Mouse (Mus musculus): Measurements from ENCODE around the gene Plbd2. TPM values are rescaled to one million over a fixed set of nuclear protein-coding genes. Genes with fewer than 3 reads are reported as not detected.

Plbd2 gene
- polyA plus RNA-seq, 1 experiment from 2014 or later: 33.9 TPM

GRCm38 (mm10) chr5:120476296-120476695 lies 27.1 kb downstream of the Plbd2 start, which contains the start of gene Sds:
Gene Sds, plus strand, starts transcription at chr5:120476526.
- DNase-seq (ENCODE audit: low spot score): no peak

GRCm38 (mm10) chr5:120475861-120476260 lies 27.6 kb downstream of the Plbd2 start:
- DNase-seq (ENCODE audit: low spot score): no peak

- no peak for DNase-seq (ENCODE audit: low spot score)
Observed at GRCm38 (mm10) chr5:120473361-120473760, 30.1 kb downstream of the Plbd2 start.

DNA sequence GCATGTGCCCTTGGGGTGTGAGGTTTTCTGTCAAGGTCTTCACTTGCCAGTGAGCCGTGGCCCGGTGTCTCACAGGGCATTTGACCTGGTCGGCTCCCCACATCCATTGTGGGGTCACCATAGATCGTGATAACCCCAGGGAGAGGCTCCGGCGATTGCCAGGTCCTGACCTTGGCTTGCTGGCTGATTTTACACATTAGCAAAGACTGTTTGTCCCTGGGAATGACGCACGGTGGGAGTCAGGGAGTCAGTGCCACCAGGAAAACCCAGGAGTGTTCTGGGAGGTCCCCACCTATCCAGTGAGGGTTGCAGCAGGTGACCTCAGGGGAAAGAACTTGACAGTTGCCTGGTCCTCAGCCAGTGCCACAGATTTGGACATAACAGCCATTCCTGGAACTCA lies 30.7 kb downstream of the Plbd2 start, which contains the start of gene Sdsl:
Sdsl (minus strand) TSS at position 41 of the 400 bp plus-strand sequence.
- DNase-seq (ENCODE audit: low spot score): no peak

DNA sequence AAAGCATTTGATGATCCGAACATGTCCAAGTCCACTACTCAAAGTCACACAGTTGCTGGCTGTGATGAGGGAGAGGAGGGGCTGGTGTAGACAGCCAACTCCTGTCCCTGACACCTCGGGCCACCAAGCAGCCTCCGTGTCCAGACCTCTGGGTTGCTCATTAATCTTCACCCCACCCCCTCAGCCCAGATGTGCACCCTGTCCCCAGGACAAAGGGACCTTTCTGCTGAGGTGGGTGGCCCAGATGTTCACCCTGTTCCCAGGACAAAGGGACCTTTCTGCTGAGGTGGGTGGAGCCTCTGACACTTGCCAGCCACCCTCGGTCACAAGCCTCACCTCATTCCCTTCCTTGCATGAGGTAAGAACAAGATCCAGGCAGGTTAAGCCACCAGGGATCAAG lies 31.9 kb downstream of the Plbd2 start:
- DNase-seq (ENCODE audit: low spot score): no peak

DNA sequence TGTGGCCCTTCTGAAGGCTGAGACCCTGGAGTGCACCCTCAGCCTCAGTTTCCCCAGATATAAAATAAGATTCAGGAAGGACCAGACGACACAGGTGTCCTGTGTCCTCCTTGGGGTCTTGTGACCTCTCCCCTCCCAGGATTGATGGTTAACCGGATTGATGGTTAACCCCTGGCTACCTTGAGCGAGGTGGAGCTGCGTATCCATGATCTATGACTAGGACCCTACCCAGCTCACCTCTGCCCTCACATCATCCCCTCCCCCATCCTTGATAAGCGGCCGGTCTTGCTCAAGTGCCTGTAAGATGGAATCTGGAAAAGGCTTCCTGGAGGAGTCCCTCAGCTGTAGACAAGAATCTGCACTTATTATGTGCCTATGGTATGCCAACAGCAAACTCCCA lies 34.6 kb downstream of the Plbd2 start:
- DNase-seq (ENCODE audit: low spot score): no peak

DNA sequence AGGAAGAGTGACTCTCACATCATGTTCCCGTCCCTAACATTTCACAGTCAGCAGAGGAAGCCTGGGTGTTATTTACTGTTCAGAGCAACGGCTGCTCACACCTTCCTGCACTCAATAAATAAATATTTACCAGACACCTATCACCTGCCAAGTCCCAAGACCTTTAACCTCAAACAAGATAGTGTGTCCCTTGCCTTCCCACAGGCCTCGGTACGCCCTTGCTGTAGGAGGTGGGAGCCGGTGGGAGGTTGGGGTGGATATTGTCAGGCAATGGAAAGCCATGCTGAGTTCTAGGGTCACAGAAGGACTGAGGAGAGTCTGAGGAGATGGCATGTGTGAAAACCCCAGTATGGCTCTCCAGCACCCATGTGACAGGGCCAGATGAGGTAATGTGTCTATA lies 35.1 kb downstream of the Plbd2 start:
- DNase-seq (ENCODE audit: low spot score): no peak

GRCm38 (mm10) chr5:120467026-120467425 lies 36.4 kb downstream of the Plbd2 start:
- DNase-seq (ENCODE audit: low spot score): no peak

DNA sequence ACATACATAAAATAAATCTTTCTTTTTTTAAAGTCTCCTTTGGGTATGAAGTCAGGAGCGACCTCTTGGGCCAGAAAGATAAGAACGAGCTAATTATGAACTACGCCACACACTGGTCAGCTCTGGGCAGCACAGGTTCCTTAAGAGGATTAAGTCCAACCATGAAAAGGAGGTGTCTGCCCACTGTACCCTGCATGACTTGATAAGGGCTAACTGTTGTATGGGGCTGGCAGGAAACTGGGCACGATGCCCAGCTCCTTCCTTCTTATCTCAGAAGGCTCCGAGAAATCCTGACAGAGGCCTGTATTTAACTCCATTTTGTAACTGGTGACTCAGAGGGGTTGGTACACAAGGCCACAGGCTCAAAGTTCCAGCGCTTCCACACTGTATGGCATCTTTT lies 37.6 kb downstream of the Plbd2 start:
- DNase-seq (ENCODE audit: low spot score): no peak

- DNase-seq (ENCODE audit: low spot score): peak; percentile 42
Observed at GRCm38 (mm10) chr5:120465062-120465461, 38.4 kb downstream of the Plbd2 start.

DNA sequence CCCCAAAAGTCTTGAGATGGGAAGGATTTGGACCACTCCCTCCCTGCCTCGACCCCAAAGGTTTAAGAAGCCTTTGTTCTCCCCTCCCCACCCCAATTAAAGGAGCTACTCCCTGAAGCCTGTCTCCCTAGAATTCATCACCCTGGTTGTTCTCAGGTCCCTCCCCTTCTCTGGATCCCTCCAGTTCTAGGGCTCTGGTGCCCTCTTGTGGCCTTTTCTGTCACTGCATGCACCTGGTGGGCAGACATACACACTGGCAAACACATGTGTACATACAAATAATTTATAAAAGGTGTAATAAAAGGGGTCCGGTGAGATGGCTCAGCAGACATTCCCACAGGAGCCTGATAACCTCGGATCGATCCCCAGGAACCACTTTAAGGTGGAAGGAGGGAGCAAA lies 39.1 kb downstream of the Plbd2 start:
- no peak for DNase-seq (ENCODE audit: low spot score)

GRCm38 (mm10) chr5:120461902-120462301 lies 41.5 kb downstream of the Plbd2 start:
- no peak for DNase-seq (ENCODE audit: low spot score)

DNA sequence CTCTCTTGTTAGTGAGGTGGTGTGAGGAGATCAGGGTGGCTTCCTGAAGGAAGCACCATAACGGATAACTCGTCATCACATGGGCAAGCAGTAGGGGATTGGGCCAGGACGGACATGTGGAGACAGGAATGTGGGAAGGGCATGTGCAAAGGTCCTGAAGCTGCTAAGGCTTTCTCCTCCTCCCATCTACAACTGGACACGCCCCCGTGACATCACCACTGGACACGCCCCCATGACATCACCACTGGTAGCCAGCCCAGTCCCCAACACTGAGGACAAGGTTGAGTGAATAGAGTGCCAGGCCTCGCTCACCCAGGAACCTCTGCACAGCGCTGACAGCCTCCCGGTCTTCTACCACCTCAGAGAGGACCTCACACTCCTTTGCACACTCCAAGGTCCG lies 44.3 kb downstream of the Plbd2 start:
- no peak for DNase-seq (ENCODE audit: low spot score)

GRCm38 (mm10) chr5:120457628-120458027 lies 45.8 kb downstream of the Plbd2 start:
- DNase-seq (ENCODE audit: low spot score): peak; percentile 69

DNA sequence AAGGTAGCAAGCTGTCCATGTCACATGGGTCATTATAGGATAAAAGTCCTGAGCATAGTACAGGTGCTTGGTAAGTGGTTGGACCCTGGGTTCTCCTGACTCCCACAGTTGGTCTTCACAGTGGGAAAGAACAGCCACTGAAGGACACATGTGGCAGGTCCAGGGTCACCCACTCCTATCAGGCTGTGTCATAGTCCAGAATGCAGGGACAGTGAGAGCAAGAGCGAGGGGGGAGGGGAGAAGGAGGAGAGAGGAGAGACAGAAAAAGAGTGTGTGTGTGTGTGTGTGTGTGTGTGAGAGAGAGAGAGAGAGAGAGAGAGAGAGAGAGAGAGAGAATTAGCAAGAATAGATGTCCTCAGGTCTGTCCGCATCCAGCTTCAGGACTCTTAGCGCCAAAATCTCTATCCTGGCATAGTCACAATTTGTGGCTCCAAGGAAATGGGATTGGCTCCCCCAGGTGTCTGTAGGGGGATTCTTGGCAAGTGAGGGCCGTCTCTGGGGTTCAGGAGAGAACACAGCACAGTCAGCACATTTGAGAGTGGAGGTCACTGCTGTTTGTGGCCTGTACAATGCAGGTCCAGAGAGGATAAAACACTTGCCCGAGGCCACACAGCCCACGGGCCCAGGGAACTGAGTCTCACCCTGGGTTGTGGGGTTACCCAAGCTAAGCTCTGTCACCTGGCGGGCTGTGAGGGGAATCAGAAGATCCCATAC lies 46.4 kb downstream of the Plbd2 start:
- no peak for DNase-seq (ENCODE audit: low spot score)

DNA sequence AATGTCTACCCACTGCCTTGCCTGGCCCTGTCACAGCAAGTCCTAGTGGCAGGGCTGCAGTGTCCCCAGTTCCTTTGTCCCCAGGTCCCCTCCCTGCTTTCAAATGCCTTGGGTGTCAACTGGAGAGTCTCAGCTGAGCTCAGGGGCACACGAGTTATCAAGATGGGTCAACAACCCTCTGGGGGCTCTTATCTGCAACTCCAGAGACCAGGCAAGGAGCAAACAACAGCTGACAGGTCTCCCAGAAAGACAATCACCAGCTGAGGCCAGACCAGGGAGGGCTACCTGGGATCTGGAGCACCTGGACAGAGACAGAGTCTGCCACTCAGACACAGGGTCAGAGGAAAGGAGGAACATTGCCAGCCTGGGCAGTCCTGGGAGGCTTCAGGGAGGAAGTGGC lies 47.2 kb downstream of the Plbd2 start:
- no peak for DNase-seq (ENCODE audit: low spot score)

DNA sequence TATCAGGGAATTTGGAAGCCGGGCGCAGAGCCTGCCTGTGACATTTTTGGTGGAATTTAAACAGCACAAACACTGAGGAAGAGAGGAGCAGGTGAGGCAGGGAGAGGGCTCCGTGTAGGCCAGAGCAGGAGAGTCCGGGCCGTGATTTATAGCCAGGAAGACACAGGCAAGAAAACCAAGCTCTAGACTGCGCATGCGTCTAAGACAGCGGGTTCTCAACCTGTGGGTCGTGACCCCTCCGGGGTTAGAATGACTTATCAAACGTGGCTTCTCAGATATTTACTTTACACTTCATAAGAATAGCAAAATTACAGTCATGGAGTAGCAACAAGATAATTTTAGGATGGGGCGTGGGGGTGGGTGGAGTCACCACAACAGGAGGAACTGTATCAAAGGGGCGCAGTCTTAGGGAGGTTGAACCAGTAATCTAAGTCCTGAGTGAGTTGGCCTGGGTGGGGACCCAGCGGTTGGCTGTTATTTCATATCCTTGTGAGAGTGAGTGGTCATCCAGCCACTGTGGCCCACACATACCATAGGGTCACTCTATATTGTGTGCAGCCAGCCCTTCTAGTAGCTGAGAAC lies 48.6 kb downstream of the Plbd2 start:
- DNase-seq (ENCODE audit: low spot score): no peak

DNA sequence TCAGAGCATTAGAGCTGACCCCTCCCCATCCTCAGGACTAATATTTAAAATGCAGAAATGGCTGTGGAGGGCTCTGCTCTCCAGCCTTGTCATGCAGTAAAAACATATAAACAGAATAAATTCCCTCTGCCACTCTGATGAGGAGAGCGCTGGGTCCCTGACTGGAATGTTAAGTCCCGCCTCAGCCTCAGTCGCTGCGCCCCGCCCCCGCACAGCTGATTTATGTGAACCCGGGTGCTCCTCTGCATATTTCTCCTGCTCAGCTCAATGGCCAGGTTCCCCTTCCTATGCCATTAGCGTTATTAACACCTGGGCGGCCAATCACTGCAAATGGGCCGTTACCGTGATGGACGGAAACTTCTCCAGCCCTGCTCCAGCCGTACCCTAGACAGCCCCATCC lies 56.1 kb downstream of the Plbd2 start:
- DNase-seq (ENCODE audit: low spot score): no peak

DNA sequence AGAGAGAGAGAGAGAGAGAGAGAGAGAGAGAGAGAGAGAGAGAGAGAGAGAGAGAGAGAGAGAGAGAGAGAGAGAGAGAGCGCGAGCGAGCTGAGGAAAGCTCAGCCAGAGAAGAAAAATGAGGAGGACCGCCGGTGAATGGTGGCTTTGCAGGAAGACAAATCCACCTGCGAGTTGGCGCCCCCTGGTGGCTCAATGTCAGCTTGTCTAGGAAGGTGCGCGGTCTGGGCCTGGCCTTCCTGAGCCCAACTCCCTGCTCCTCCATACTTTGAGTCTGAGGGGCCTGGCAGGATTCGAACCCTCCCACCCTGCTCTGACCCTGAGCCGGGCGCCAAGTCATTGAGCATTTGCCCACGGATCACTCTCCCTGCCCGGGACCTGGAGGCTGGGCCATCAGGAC lies 62.7 kb downstream of the Plbd2 start:
- DNase-seq (ENCODE audit: low spot score): peak; percentile 80

GRCm38 (mm10) chr5:120439887-120440670 lies 63.3 kb downstream of the Plbd2 start:
- no peak for DNase-seq (ENCODE audit: low spot score)

DNA sequence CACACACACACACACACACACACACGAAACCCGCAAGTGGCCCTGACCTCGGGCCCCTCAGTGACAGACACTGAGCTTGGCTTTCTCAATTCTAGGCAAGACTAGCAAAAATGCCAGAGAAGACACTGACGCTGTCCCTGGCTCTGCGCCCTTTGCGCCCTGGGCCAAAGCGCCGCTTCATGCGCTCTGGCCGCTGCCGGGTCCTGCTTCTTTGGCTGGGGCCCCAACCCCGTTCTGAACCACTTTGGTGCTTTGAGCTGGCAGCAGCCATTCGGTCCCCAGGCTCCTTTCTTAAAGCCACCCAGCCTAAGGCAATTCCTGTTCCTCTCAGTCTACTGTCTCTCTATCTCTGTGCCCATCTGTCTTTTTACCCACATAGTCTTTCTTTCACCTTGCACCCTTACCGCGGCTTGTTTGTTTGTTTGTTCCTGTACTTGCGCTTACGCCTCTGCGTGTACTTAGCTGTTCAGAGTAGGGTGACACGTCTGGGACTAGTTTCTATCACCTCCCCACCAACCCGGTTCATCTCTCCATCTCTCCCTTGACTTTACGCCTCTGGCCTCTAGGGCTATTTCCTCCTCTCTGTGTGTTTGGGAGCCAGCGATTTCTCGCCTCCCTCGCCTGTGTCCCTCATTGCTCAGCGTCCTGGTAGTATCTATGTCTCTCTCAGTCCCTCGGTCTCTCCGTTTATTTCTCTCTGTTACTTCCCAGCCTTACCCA lies 64.3 kb downstream of the Plbd2 start:
- DNase-seq (ENCODE audit: low spot score): no peak

- no peak for DNase-seq (ENCODE audit: low spot score)
Observed at GRCm38 (mm10) chr5:120438469-120438868, 65.0 kb downstream of the Plbd2 start.
